Mouse (Mus musculus) kidney, postnatal 0 days (tissue): Measurements from ENCODE around the gene Zg16. TPM values are rescaled to one million over a fixed set of nuclear protein-coding genes. Genes with fewer than 3 reads are reported as not detected.

Experiments used
- ATAC-seq: fragments of 200-750 bp; cut with Nextera tagmentation; replicated peaks from 2 replicates; pipeline ENCODE4 v1.8.0; 2017; ENCODE audit warnings: low read depth, moderate number of reproducible peaks, moderate TSS enrichment, moderate library complexity; ENCODE audit not compliant: low FRiP score
- DNase-seq: peaks from one replicate; pipeline ENCODE4 v3.0.0-alpha.2; 2016; ENCODE audit warnings: low spot score
- H3K27ac ChIP-seq: fragments of 300-500 bp; sonication (generic); 2 replicates; pipeline ENCODE4 v1.5.1; 2014; ENCODE audit warnings: mild to moderate bottlenecking
- H3K27me3 ChIP-seq: fragments of 300-500 bp; sonication (generic); 2 replicates; pipeline ENCODE4 v1.6.1; 2014; ENCODE audit warnings: low read length, mixed read lengths; ENCODE audit not compliant: insufficient read depth
- H3K36me3 ChIP-seq: fragments of 300-500 bp; sonication (generic); 2 replicates; pipeline ENCODE4 v1.6.1; 2014; ENCODE audit warnings: low read length, mixed read lengths; ENCODE audit not compliant: insufficient read depth
- H3K4me1 ChIP-seq: fragments of 300-500 bp; sonication (generic); replicated peaks from 2 replicates; pipeline ENCODE4 v1.6.1; 2014; ENCODE audit warnings: antibody characterized with exemption, low read length, mixed read lengths; ENCODE audit not compliant: insufficient read depth
- H3K4me2 ChIP-seq: fragments of 300-500 bp; sonication (generic); 2 replicates; pipeline ENCODE4 v1.6.1; 2014; ENCODE audit warnings: mild to moderate bottlenecking, low read length, moderate library complexity, mixed read lengths
- H3K4me3 ChIP-seq: fragments of 300-500 bp; sonication (generic); replicated peaks from 2 replicates; pipeline ENCODE4 v1.5.1; 2014; ENCODE audit warnings: low read depth, low read length
- H3K9ac ChIP-seq: fragments of 300-500 bp; sonication (generic); 2 replicates; pipeline ENCODE4 v1.6.1; 2014; ENCODE audit warnings: low read depth, low read length
- H3K9me3 ChIP-seq: fragments of 300-500 bp; sonication (generic); replicated peaks from 2 replicates; pipeline ENCODE4 v1.6.1; 2016; ENCODE audit warnings: low read length, inconsistent platforms, mixed read lengths
- CTCF ChIP-seq: IDR thresholded peaks from 2 replicates; pipeline ENCODE4 v1.5.1; 2016; ENCODE audit warnings: antibody characterized with exemption, low read depth, mild to moderate bottlenecking, moderate library complexity
- WGBS: fragments of 180-500 bp; shearing (Covaris S2); extraction: QIAGEN DNeasy Blood & Tissue Kit; methylation state at CpG from one replicate; pipeline ENCODE4 v1.1.7; 2014; 5-methylcytosine and 5-hydroxymethylcytosine counted together
- polyA plus RNA-seq: library from polyadenylated mRNA; unstranded; fragments of >200 nt; fragmentation: Nextera tagmentation; extraction: Ambion mirVana; gene quantifications from 2 replicates; pipeline ENCODE4 v1.2.1, GENCODE M21; 2015

The Zg16 gene
- polyA plus RNA-seq, 1 experiment from 2014 or later, result not detected

- Histone ChIP-seq H3K4me2 (peak overlapping the region; percentile 85), H3K4me3 (peak overlapping the region; percentile 43), H3K27ac (peak overlapping the region; percentile 57), H3K36me3 (0 out of 2 replicates have a peak, but pooled peaks cover 15% of the 10 kb centered on the region), H3K9me3 (no peaks in the 10 kb centered on the region), H3K9ac (peak overlapping the region; percentile 60), H3K4me1 (peaks cover 50% of the 10 kb centered on the region), H3K27me3 (no peaks in the 10 kb centered on the region)
- TF ChIP-seq CTCF, result no peak
- 38% methylated on average over 5 of the region's 5 CpGs for WGBS
- no peak for ATAC-seq
- peak; percentile 27 for DNase-seq
Observed at GRCm38 (mm10) chr7:127020491-127020890, 66.6 kb downstream of the Zg16 start.

GRCm38 (mm10) chr7:127020031-127020430 is 67.1 kb downstream of the Zg16 start:
- Histone ChIP-seq H3K4me1 (peaks cover 50% of the 10 kb centered on the region), H3K9me3 (no peaks in the 10 kb centered on the region), H3K27ac (no peak overlapping the region), H3K9ac (peak overlapping the region; percentile 60; the same call in 1 of the 2 replicates), H3K36me3 (0 out of 2 replicates have a peak, but pooled peaks cover 15% of the 10 kb centered on the region), H3K27me3 (no peaks in the 10 kb centered on the region), H3K4me2 (peak overlapping the region; percentile 85), H3K4me3 (peak overlapping the region; percentile 43; the same call in 1 of the 2 replicates)
- no peak for TF ChIP-seq CTCF
- ATAC-seq (no peak), DNase-seq (peak; percentile 16)
- 54% methylated on average over 3 of the region's 3 CpGs for WGBS

- H3K9me3 ChIP-seq, result no peaks in the 10 kb centered on the region
- H3K4me3 ChIP-seq, result no peak overlapping the region
- H3K27ac ChIP-seq, result no peak overlapping the region
- 0 out of 2 replicates have a peak, but pooled peaks cover 15% of the 10 kb centered on the region for H3K36me3 ChIP-seq
- H3K4me2 ChIP-seq, result peak overlapping the region; percentile 85
- H3K4me1 ChIP-seq, result peaks cover 47% of the 10 kb centered on the region
- DNase-seq (no peak), ATAC-seq (no peak)
- 73% methylated on average over 14 of the region's 14 CpGs for WGBS
- no peak for TF ChIP-seq CTCF
- H3K27me3 ChIP-seq, result no peaks in the 10 kb centered on the region
- H3K9ac ChIP-seq, result no peak overlapping the region
Observed at GRCm38 (mm10) chr7:127019306-127019960, 67.7 kb downstream of the Zg16 start.

GRCm38 (mm10) chr7:127018416-127019305 is 68.5 kb downstream of the Zg16 start:
- ATAC-seq, result no peak
- Histone ChIP-seq H3K9ac (peak overlapping the region; percentile 44; the same call in 1 of the 2 replicates), H3K27me3 (no peaks in the 10 kb centered on the region), H3K36me3 (0 out of 2 replicates have a peak, but pooled peaks cover 15% of the 10 kb centered on the region), H3K4me2 (peak overlapping the region; percentile 85; the same call in 1 of the 2 replicates), H3K4me3 (0 out of 2 replicates have a peak overlapping the region, but pooled peaks have one; percentile 7), H3K4me1 (peaks cover 47% of the 10 kb centered on the region), H3K9me3 (no peaks in the 10 kb centered on the region), H3K27ac (peak overlapping the region; percentile 60; the same call in 1 of the 2 replicates)
- no peak for TF ChIP-seq CTCF
- peak; percentile 17 for DNase-seq
- 37% methylated on average over 15 of the region's 15 CpGs for WGBS

GRCm38 (mm10) chr7:127017950-127018345 is 69.2 kb downstream of the Zg16 start:
- WGBS, result 31% methylated on average over 6 of the region's 6 CpGs
- Histone ChIP-seq H3K4me1 (peaks cover 43% of the 10 kb centered on the region), H3K4me3 (0 out of 2 replicates have a peak overlapping the region, but pooled peaks have one; percentile 7), H3K9ac (no peak overlapping the region), H3K27ac (peak overlapping the region; percentile 60), H3K36me3 (0 out of 2 replicates have a peak, but pooled peaks cover 13% of the 10 kb centered on the region), H3K4me2 (0 out of 2 replicates have a peak overlapping the region, but pooled peaks have one; percentile 14), H3K27me3 (no peaks in the 10 kb centered on the region), H3K9me3 (no peaks in the 10 kb centered on the region)
- DNase-seq (no peak), ATAC-seq (no peak)
- TF ChIP-seq CTCF, result no peak
